Mouse (Mus musculus) lung, postnatal 0 days (tissue): ENCODE measurements at regions not wholly inside any gene's neighbourhood (a gene's known extent, or its start where the extent isn't known, plus 50 kb on each side); places are given as distances from the start of the nearest gene placed in this dataset.

Experiments
- ATAC-seq: fragments of 200-750 bp; cut with Nextera tagmentation; 2 replicates; pipeline ENCODE4 v1.8.0; 2017; ENCODE audit warnings: moderate library complexity
- DNase-seq: peaks from one replicate; pipeline ENCODE4 v3.0.0-alpha.2; 2016; ENCODE audit warnings: low spot score
- H3K27ac ChIP-seq: fragments of 300-500 bp; sonication (generic); 2 replicates; pipeline ENCODE4 v1.5.1; 2014; ENCODE audit warnings: antibody characterized with exemption, mild to moderate bottlenecking, low read length, mixed read lengths
- H3K27me3 ChIP-seq: fragments of 300-500 bp; sonication (generic); replicated peaks from 2 replicates; pipeline ENCODE4 v1.6.1; 2014; ENCODE audit warnings: low read length, mixed read lengths; ENCODE audit not compliant: insufficient read depth
- H3K36me3 ChIP-seq: fragments of 300-500 bp; sonication (generic); 2 replicates; pipeline ENCODE4 v1.6.1; 2014; ENCODE audit warnings: low read length, mixed read lengths; ENCODE audit not compliant: insufficient read depth
- H3K4me1 ChIP-seq: fragments of 300-500 bp; sonication (generic); 2 replicates; pipeline ENCODE4 v1.6.1; 2014; ENCODE audit warnings: antibody characterized with exemption, low read depth, low read length, mixed read lengths; ENCODE audit not compliant: insufficient read depth
- H3K4me2 ChIP-seq: fragments of 300-500 bp; sonication (generic); replicated peaks from 2 replicates; pipeline ENCODE4 v1.6.1; 2014; ENCODE audit warnings: low read depth, mild to moderate bottlenecking, low read length, moderate library complexity, mixed read lengths
- H3K4me3 ChIP-seq: fragments of 300-500 bp; sonication (generic); 2 replicates; pipeline ENCODE4 v1.5.1; 2014; ENCODE audit warnings: low read depth, low read length
- H3K9ac ChIP-seq: fragments of 300-500 bp; sonication (generic); replicated peaks from 2 replicates; pipeline ENCODE4 v1.6.1; 2014; ENCODE audit warnings: low read depth, mild to moderate bottlenecking
- H3K9me3 ChIP-seq: fragments of 300-500 bp; sonication (generic); 2 replicates; pipeline ENCODE4 v1.6.1; 2016; ENCODE audit warnings: low read length, mixed read lengths
- CTCF ChIP-seq: IDR thresholded peaks from 2 replicates; pipeline ENCODE4 v1.5.1; 2016; ENCODE audit warnings: antibody characterized with exemption, mild to moderate bottlenecking
- EP300 ChIP-seq: IDR thresholded peaks from 2 replicates; pipeline ENCODE4 v1.6.1; 2016; ENCODE audit warnings: antibody characterized with exemption, mild to moderate bottlenecking, control low read depth
- WGBS: fragments of 180-500 bp; shearing (Covaris S2); extraction: QIAGEN DNeasy Blood & Tissue Kit; methylation state at CpG from one replicate; pipeline ENCODE4 v1.1.7; 2014; 5-methylcytosine and 5-hydroxymethylcytosine counted together

DNA sequence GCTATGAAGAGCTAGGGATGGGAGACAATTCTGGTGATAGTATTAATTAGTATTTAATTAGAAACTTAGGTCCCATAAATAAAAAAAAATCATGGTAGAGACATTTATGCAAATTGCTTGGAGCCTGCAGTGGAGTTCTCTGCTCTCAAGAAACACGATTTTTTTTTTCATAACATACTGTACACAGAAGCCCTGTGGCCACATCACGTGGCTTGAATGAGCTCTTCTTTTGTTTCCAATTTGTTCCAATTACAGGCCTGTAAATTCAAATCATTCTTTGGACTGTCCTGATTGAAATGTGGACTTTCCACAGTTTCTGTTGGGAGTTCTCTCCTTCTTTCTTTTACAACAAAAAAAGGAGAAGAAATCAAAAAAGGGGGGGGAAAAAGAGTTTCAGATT is 426.7 kb upstream of the Smim15 start:
- Histone ChIP-seq H3K9ac (no peak overlapping the region), H3K4me2 (no peak overlapping the region), H3K27me3 (no peaks in the 10 kb centered on the region), H3K27ac (no peak overlapping the region), H3K4me3 (no peak overlapping the region), H3K36me3 (no peaks in the 10 kb centered on the region), H3K9me3 (no peaks in the 10 kb centered on the region), H3K4me1 (peaks cover 3% of the 10 kb centered on the region; the same call in 1 of the 2 replicates)
- no peak for DNase-seq
- no peak for TF ChIP-seq EP300
- no peak for TF ChIP-seq CTCF
- ATAC-seq, result no peak
- 71% methylated on average over 2 of the region's 2 CpGs for WGBS

DNA sequence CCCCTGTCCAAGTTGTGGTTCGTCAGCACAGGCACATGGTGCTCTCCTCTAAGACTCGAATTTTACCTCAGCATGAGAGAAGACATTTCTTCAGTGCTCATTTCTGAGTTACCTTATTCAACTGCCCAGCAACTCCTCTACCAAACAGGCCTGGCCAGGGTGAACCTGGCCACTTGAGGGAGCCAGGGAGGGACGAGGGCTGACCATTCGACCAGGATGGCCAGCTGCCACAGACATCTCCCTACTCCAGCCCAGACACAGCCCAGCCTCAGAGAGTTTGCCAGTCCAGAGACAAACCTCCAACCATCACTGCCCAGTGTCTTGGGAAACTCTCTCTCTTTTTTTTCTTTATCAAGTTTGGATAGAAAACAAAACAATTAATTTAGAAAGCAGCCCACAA is 427.5 kb upstream of the Smim15 start:
- Histone ChIP-seq H3K36me3 (no peaks in the 10 kb centered on the region), H3K27me3 (no peaks in the 10 kb centered on the region), H3K4me3 (no peak overlapping the region), H3K4me2 (no peak overlapping the region), H3K9me3 (no peaks in the 10 kb centered on the region), H3K9ac (no peak overlapping the region), H3K4me1 (peaks cover 3% of the 10 kb centered on the region; the same call in 1 of the 2 replicates), H3K27ac (no peak overlapping the region)
- 69% methylated on average over 4 of the region's 4 CpGs for WGBS
- ATAC-seq (no peak), DNase-seq (no peak)
- TF ChIP-seq EP300, result no peak
- peak; percentile 25; the same call in 1 of the 2 replicates for TF ChIP-seq CTCF

DNA sequence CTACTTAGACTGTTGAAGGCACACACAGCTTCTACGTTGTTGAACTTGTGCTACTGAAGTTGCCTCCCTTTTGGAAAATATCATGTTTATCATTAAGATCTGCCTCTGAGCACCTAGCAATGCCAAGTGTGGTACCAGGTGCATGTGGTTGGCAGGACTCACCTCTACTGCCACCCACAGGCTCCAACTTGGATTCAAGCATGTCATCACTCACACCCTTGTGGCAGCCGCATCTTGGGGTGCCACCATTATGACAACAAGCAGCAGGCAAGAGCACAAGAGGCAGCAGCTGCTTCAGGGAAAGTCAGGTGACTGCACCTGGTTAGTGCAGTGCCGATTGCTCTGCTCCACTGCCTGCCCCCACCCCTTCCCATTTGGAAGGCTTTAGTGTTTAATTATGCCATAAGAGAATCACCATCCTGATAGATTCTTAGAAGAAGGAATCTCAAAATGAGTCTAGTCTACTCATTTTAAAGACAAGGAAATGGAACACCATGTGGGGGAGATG is 435.2 kb upstream of the Smim15 start:
- Histone ChIP-seq H3K9me3 (no peaks in the 10 kb centered on the region), H3K4me1 (no peaks in the 10 kb centered on the region), H3K4me3 (no peak overlapping the region), H3K27ac (no peak overlapping the region), H3K27me3 (no peaks in the 10 kb centered on the region), H3K9ac (no peak overlapping the region), H3K36me3 (no peaks in the 10 kb centered on the region), H3K4me2 (no peak overlapping the region)
- no peak for ATAC-seq
- WGBS, result 70% methylated on average over 3 of the region's 3 CpGs
- TF ChIP-seq CTCF, result no peak
- no peak for TF ChIP-seq EP300
- DNase-seq, result no peak

DNA sequence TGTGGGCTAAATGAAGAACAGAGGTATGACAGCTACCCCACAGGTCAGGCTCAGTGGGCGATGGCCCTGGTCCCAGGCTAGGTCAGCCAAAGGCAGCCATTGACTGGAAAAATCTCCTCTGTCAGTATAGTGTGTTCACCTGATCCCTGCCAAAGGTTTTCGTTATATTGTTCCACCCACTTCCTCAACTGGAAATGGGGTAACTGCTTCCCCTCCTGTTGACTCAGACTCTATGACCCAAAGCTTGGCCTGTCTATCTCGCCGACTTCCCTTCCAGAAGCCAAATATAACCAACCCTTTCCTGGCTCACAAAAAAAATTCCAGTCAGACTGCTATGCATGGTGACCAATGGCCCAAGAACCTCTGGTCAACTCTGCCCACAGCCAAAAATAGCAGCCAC is 437.0 kb upstream of the Smim15 start:
- no peaks in the 10 kb centered on the region for H3K4me1 ChIP-seq
- H3K27me3 ChIP-seq, result no peaks in the 10 kb centered on the region
- no peak overlapping the region for H3K9ac ChIP-seq
- DNase-seq (peak; percentile 33), ATAC-seq (peak; percentile 48)
- no peak overlapping the region for H3K4me3 ChIP-seq
- H3K27ac ChIP-seq, result no peak overlapping the region
- no peak overlapping the region for H3K4me2 ChIP-seq
- no peaks in the 10 kb centered on the region for H3K36me3 ChIP-seq
- WGBS, result 56% methylated on average over 4 of the region's 4 CpGs
- TF ChIP-seq EP300 (peak; percentile 74), CTCF (no peak)
- no peaks in the 10 kb centered on the region for H3K9me3 ChIP-seq

DNA sequence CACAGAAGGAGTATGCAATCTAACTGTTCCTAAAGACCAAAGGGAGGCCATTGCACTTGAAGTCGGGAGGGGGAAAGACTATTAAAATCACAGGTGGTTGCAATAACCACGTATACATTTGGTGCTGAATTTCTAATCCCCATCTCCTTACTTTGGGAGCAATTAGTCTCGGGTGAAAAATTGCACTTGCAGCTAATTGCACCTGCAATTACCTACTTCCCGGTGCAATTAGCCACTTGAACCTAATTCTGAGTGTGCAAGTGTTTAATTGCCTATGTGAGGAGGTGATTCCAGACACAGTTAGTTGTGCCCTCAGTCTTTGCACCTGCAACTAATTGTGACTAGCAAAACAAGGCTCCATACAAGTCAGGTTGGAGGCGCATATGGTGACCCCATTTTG is 442.1 kb upstream of the Smim15 start:
- TF ChIP-seq EP300, result no peak
- no peak for TF ChIP-seq CTCF
- Histone ChIP-seq H3K27me3 (no peaks in the 10 kb centered on the region), H3K9ac (no peak overlapping the region), H3K4me1 (no peaks in the 10 kb centered on the region; the same call in 1 of the 2 replicates), H3K9me3 (no peaks in the 10 kb centered on the region), H3K36me3 (no peaks in the 10 kb centered on the region), H3K27ac (no peak overlapping the region), H3K4me3 (no peak overlapping the region), H3K4me2 (no peak overlapping the region)
- ATAC-seq (no peak), DNase-seq (no peak)
- WGBS, result 89% methylated on average over 5 of the region's 5 CpGs

DNA sequence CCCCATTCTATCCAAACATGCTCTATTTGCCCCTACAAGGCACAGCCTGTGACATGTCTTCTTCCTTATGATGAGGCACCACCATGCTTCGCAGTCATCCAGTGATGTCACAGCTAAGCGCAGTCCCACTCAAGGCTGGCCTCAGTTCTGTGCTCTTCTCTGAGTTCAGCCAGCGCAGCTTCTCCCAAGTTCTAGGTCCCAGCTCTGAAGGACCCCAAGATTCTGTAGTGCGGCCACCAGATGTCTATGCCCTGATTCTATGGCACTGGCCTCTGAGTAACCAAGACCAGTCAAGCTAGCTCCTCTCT is 443.2 kb upstream of the Smim15 start:
- Histone ChIP-seq H3K27me3 (no peaks in the 10 kb centered on the region), H3K4me3 (no peak overlapping the region), H3K36me3 (no peaks in the 10 kb centered on the region), H3K27ac (no peak overlapping the region), H3K4me1 (no peaks in the 10 kb centered on the region; the same call in 1 of the 2 replicates), H3K9me3 (no peaks in the 10 kb centered on the region), H3K4me2 (no peak overlapping the region), H3K9ac (no peak overlapping the region)
- no peak; the same call in 1 of the 2 replicates for ATAC-seq
- no peak for DNase-seq
- TF ChIP-seq CTCF, result no peak
- no peak for TF ChIP-seq EP300
- 80% methylated on average over 4 of the region's 4 CpGs for WGBS
